Mouse (Mus musculus): ENCODE measurements around the gene Irf3.

Irf3 gene

GRCm38 (mm10) chr7:44974383-44975116, 22.9 kb upstream of the Irf3 start, which contains the start of gene Cpt1c:
TSS of gene Cpt1c (minus strand) at chr7:44974851.
- peak; percentile 92 for DNase-seq

- DNase-seq, result no peak
These were observed 22.4 kb upstream of the Irf3 start for GRCm38 (mm10) chr7:44975117-44975419.

GRCm38 (mm10) chr7:44978300-44978699, 19.1 kb upstream of the Irf3 start:
- no peak for DNase-seq

- DNase-seq, result no peak
These were observed 15.9 kb upstream of the Irf3 start for GRCm38 (mm10) chr7:44981539-44981938.

GRCm38 (mm10) chr7:44983085-44983484, 14.4 kb upstream of the Irf3 start:
- DNase-seq, result peak; percentile 94

GRCm38 (mm10) chr7:44983944-44984832, 13.3 kb upstream of the Irf3 start:
- DNase-seq, result no peak

- DNase-seq, result no peak
These were observed 12.6 kb upstream of the Irf3 start for GRCm38 (mm10) chr7:44984833-44985164.

GRCm38 (mm10) chr7:44985595-44986191, 11.8 kb upstream of the Irf3 start:
- peak; percentile 92 for DNase-seq

GRCm38 (mm10) chr7:44986192-44986878, 11.1 kb upstream of the Irf3 start, which contains the start of gene Prmt1:
TSS of gene Prmt1 (minus strand) at chr7:44986568.
- DNase-seq, result peak; percentile 99

- DNase-seq, result no peak
These were observed 10.3 kb upstream of the Irf3 start for GRCm38 (mm10) chr7:44986879-44987718.

GRCm38 (mm10) chr7:44996672-44997071, 776 bp upstream of the Irf3 start:
- no peak for DNase-seq

- DNase-seq, result no peak
These were observed 536 bp downstream of the Irf3 start for GRCm38 (mm10) chr7:44997940-44998428.

GRCm38 (mm10) chr7:44998501-44998955, 1.1 kb downstream of the Irf3 start, which contains the start of gene Bcl2l12:
TSS of gene Bcl2l12 (minus strand) at chr7:44998712.
- peak; percentile 78 for DNase-seq

- DNase-seq, result peak; percentile 72
These were observed 2.3 kb downstream of the Irf3 start for GRCm38 (mm10) chr7:44999753-45000152.

- DNase-seq, result no peak
These were observed 3.2 kb downstream of the Irf3 start for GRCm38 (mm10) chr7:45000539-45001114.

GRCm38 (mm10) chr7:45002440-45002839, 5.0 kb downstream of the Irf3 start:
- DNase-seq, result no peak

- no peak for DNase-seq
These were observed 7.1 kb downstream of the Irf3 start for GRCm38 (mm10) chr7:45004546-45004945.

- no peak for DNase-seq
These were observed 8.0 kb downstream of the Irf3 start for GRCm38 (mm10) chr7:45005321-45005992.

- DNase-seq, result no peak
These were observed 9.1 kb downstream of the Irf3 start for GRCm38 (mm10) chr7:45006503-45006902.

GRCm38 (mm10) chr7:45007141-45007540, 9.7 kb downstream of the Irf3 start:
- no peak for DNase-seq

- no peak for DNase-seq
These were observed 10.4 kb downstream of the Irf3 start for GRCm38 (mm10) chr7:45007846-45008245.
